Mouse (Mus musculus) stomach, embryonic 15.5 days (tissue): ENCODE results near the gene Sult6b2. TPM values are rescaled to one million over a fixed set of nuclear protein-coding genes. Genes with fewer than 3 reads are reported as not detected.
A peak's percentile ranks its signal among the peaks of the same experiment; 100 is the strongest.

ENCODE experiments used
- ATAC-seq: fragments of 200-750 bp; cut with Nextera tagmentation; 2 replicates; pipeline ENCODE4 v1.8.0; 2017; ENCODE audit warnings: low read depth, moderate number of reproducible peaks, moderate TSS enrichment; ENCODE audit not compliant: insufficient read depth, low FRiP score
- H3K27ac ChIP-seq: fragments of 300-500 bp; sonication (generic); 2 replicates; pipeline ENCODE4 v1.5.1; 2015; ENCODE audit warnings: mild to moderate bottlenecking, inconsistent platforms
- H3K27me3 ChIP-seq: fragments of 300-500 bp; sonication (generic); replicated peaks from 2 replicates; pipeline ENCODE4 v1.6.1; 2015; ENCODE audit warnings: inconsistent platforms
- H3K36me3 ChIP-seq: fragments of 300-500 bp; sonication (generic); 2 replicates; pipeline ENCODE4 v1.6.1; 2015; ENCODE audit warnings: inconsistent platforms
- H3K4me1 ChIP-seq: fragments of 300-500 bp; sonication (generic); 2 replicates; pipeline ENCODE4 v1.6.1; 2015; ENCODE audit warnings: inconsistent platforms
- H3K4me2 ChIP-seq: fragments of 300-500 bp; sonication (generic); 2 replicates; pipeline ENCODE4 v1.6.1; 2015; ENCODE audit warnings: mild to moderate bottlenecking, inconsistent platforms
- H3K4me3 ChIP-seq: fragments of 300-500 bp; sonication (generic); replicated peaks from 2 replicates; pipeline ENCODE4 v1.5.1; 2015; ENCODE audit warnings: inconsistent platforms
- H3K9ac ChIP-seq: fragments of 300-500 bp; sonication (generic); 2 replicates; pipeline ENCODE4 v1.6.1; 2015; ENCODE audit warnings: inconsistent platforms
- H3K9me3 ChIP-seq: fragments of 300-500 bp; sonication (generic); 2 replicates; pipeline ENCODE4 v1.6.1; 2016; ENCODE audit warnings: inconsistent platforms
- WGBS: fragments of 180-500 bp; shearing (Covaris S2); methylation state at CpG from one replicate; pipeline ENCODE4 v1.1.7; 2015; 5-methylcytosine and 5-hydroxymethylcytosine counted together
- polyA plus RNA-seq: library from polyadenylated mRNA; unstranded; fragments of >200 nt; fragmentation: Nextera tagmentation; extraction: Ambion mirVana; gene quantifications from 2 replicates; pipeline ENCODE4 v1.2.1, GENCODE M21; 2015

Gene Sult6b2
- polyA plus RNA-seq, 1 experiment from 2014 or later: 0.54 TPM

- Histone ChIP-seq H3K27me3 (no peaks in the 10 kb centered on the region), H3K9ac (no peak overlapping the region), H3K4me3 (no peak overlapping the region), H3K4me2 (peak overlapping the region; percentile 21), H3K4me1 (no peaks in the 10 kb centered on the region), H3K27ac (no peak overlapping the region), H3K36me3 (no peaks in the 10 kb centered on the region), H3K9me3 (no peaks in the 10 kb centered on the region)
- WGBS: 42% methylated on average over 18 of the region's 18 CpGs
- ATAC-seq: 0 out of 2 replicates have a peak, but pooled peaks have one; percentile 14
These were observed 16.0 kb downstream of the Sult6b2 start for GRCm38 (mm10) chr6:142788042-142788987.

GRCm38 (mm10) chr6:142786106-142786505 lies 18.2 kb downstream of the Sult6b2 start:
- no peak overlapping the region for H3K4me3 ChIP-seq
- ATAC-seq: no peak
- H3K4me1 ChIP-seq: no peaks in the 10 kb centered on the region
- no peaks in the 10 kb centered on the region for H3K27me3 ChIP-seq
- no peak overlapping the region for H3K27ac ChIP-seq
- H3K36me3 ChIP-seq: no peaks in the 10 kb centered on the region
- H3K9ac ChIP-seq: no peak overlapping the region
- WGBS: 83% methylated on average over 21 of the region's 21 CpGs
- H3K4me2 ChIP-seq: no peak overlapping the region
- no peaks in the 10 kb centered on the region for H3K9me3 ChIP-seq

GRCm38 (mm10) chr6:142785343-142785742 lies 19.0 kb downstream of the Sult6b2 start:
- H3K27me3 ChIP-seq: no peaks in the 10 kb centered on the region
- no peak overlapping the region for H3K4me3 ChIP-seq
- H3K9ac ChIP-seq: no peak overlapping the region
- H3K4me2 ChIP-seq: no peak overlapping the region
- H3K4me1 ChIP-seq: no peaks in the 10 kb centered on the region
- H3K27ac ChIP-seq: no peak overlapping the region
- 43% methylated on average over 4 of the region's 4 CpGs for WGBS
- H3K36me3 ChIP-seq: no peaks in the 10 kb centered on the region
- ATAC-seq: no peak
- H3K9me3 ChIP-seq: no peaks in the 10 kb centered on the region

- no peak overlapping the region for H3K9ac ChIP-seq
- 0 out of 2 replicates have a peak, but pooled peaks cover 5% of the 10 kb centered on the region for H3K4me1 ChIP-seq
- no peak overlapping the region for H3K4me3 ChIP-seq
- no peak overlapping the region for H3K27ac ChIP-seq
- H3K9me3 ChIP-seq: no peaks in the 10 kb centered on the region
- H3K36me3 ChIP-seq: no peaks in the 10 kb centered on the region
- no peak overlapping the region for H3K4me2 ChIP-seq
- ATAC-seq: no peak
- no peaks in the 10 kb centered on the region for H3K27me3 ChIP-seq
- WGBS: 83% methylated on average over 7 of the region's 7 CpGs
These were observed 23.0 kb downstream of the Sult6b2 start for GRCm38 (mm10) chr6:142781286-142781685.

- no peak overlapping the region for H3K4me3 ChIP-seq
- 79% methylated on average over 4 of the region's 4 CpGs for WGBS
- H3K36me3 ChIP-seq: no peaks in the 10 kb centered on the region
- H3K9me3 ChIP-seq: no peaks in the 10 kb centered on the region
- no peaks in the 10 kb centered on the region for H3K27me3 ChIP-seq
- no peak overlapping the region for H3K9ac ChIP-seq
- H3K27ac ChIP-seq: no peak overlapping the region
- no peak overlapping the region for H3K4me2 ChIP-seq
- no peak for ATAC-seq
- 0 out of 2 replicates have a peak, but pooled peaks cover 5% of the 10 kb centered on the region for H3K4me1 ChIP-seq
These were observed 23.7 kb downstream of the Sult6b2 start for GRCm38 (mm10) chr6:142780574-142781033.

GRCm38 (mm10) chr6:142779812-142780573 lies 24.3 kb downstream of the Sult6b2 start:
- no peak overlapping the region for H3K27ac ChIP-seq
- no peak for ATAC-seq
- H3K4me3 ChIP-seq: no peak overlapping the region
- no peaks in the 10 kb centered on the region for H3K36me3 ChIP-seq
- H3K4me1 ChIP-seq: 0 out of 2 replicates have a peak, but pooled peaks cover 5% of the 10 kb centered on the region
- H3K9ac ChIP-seq: no peak overlapping the region
- no peaks in the 10 kb centered on the region for H3K27me3 ChIP-seq
- H3K4me2 ChIP-seq: no peak overlapping the region
- 75% methylated on average over 14 of the region's 14 CpGs for WGBS
- no peaks in the 10 kb centered on the region for H3K9me3 ChIP-seq

GRCm38 (mm10) chr6:142779045-142779811 lies 25.1 kb downstream of the Sult6b2 start:
- 0 out of 2 replicates have a peak, but pooled peaks cover 5% of the 10 kb centered on the region for H3K4me1 ChIP-seq
- no peak overlapping the region for H3K9ac ChIP-seq
- 44% methylated on average over 11 of the region's 11 CpGs for WGBS
- H3K4me3 ChIP-seq: no peak overlapping the region
- no peak overlapping the region for H3K4me2 ChIP-seq
- H3K9me3 ChIP-seq: no peaks in the 10 kb centered on the region
- no peaks in the 10 kb centered on the region for H3K27me3 ChIP-seq
- H3K36me3 ChIP-seq: no peaks in the 10 kb centered on the region
- no peak for ATAC-seq
- H3K27ac ChIP-seq: no peak overlapping the region

- no peak overlapping the region for H3K4me3 ChIP-seq
- H3K27me3 ChIP-seq: no peaks in the 10 kb centered on the region
- no peaks in the 10 kb centered on the region for H3K9me3 ChIP-seq
- H3K36me3 ChIP-seq: peaks cover 19% of the 10 kb centered on the region
- ATAC-seq: no peak
- H3K4me1 ChIP-seq: 0 out of 2 replicates have a peak, but pooled peaks cover 5% of the 10 kb centered on the region
- no peak overlapping the region for H3K9ac ChIP-seq
- H3K27ac ChIP-seq: no peak overlapping the region
- no peak overlapping the region for H3K4me2 ChIP-seq
- WGBS: 69% methylated on average over 4 of the region's 4 CpGs
These were observed 27.4 kb downstream of the Sult6b2 start for GRCm38 (mm10) chr6:142776935-142777334.

- Histone ChIP-seq H3K9me3 (no peaks in the 10 kb centered on the region), H3K4me3 (no peak overlapping the region), H3K4me2 (no peak overlapping the region), H3K27ac (no peak overlapping the region), H3K36me3 (peaks cover 45% of the 10 kb centered on the region), H3K27me3 (no peaks in the 10 kb centered on the region), H3K9ac (no peak overlapping the region), H3K4me1 (no peaks in the 10 kb centered on the region)
- WGBS: 93% methylated on average over 5 of the region's 5 CpGs
- no peak for ATAC-seq
These were observed 30.7 kb downstream of the Sult6b2 start for GRCm38 (mm10) chr6:142773566-142773965.

GRCm38 (mm10) chr6:142771643-142772042 lies 32.7 kb downstream of the Sult6b2 start:
- no peak overlapping the region for H3K27ac ChIP-seq
- H3K9me3 ChIP-seq: no peaks in the 10 kb centered on the region
- peaks cover 54% of the 10 kb centered on the region for H3K36me3 ChIP-seq
- no peaks in the 10 kb centered on the region for H3K27me3 ChIP-seq
- no peak for ATAC-seq
- H3K4me3 ChIP-seq: no peak overlapping the region
- 80% methylated on average over 4 of the region's 4 CpGs for WGBS
- no peak overlapping the region for H3K4me2 ChIP-seq
- H3K9ac ChIP-seq: no peak overlapping the region
- no peaks in the 10 kb centered on the region for H3K4me1 ChIP-seq

GRCm38 (mm10) chr6:142769896-142770295 lies 34.4 kb downstream of the Sult6b2 start:
- WGBS: 91% methylated on average over 3 of the region's 3 CpGs
- Histone ChIP-seq H3K27me3 (no peaks in the 10 kb centered on the region), H3K9ac (no peak overlapping the region), H3K4me3 (no peak overlapping the region), H3K9me3 (no peaks in the 10 kb centered on the region), H3K36me3 (peaks cover 64% of the 10 kb centered on the region), H3K4me1 (no peaks in the 10 kb centered on the region), H3K4me2 (no peak overlapping the region), H3K27ac (no peak overlapping the region)
- no peak for ATAC-seq
